Mouse (Mus musculus) skeletal muscle tissue, postnatal 0 days (tissue): ENCODE data around the gene Ccr9. TPM values are rescaled to one million over a fixed set of nuclear protein-coding genes. Genes with fewer than 3 reads are reported as not detected.

Experiments
- polyA plus RNA-seq: library from polyadenylated mRNA; unstranded; fragments of >200 nt; fragmentation: Nextera tagmentation; extraction: Ambion mirVana; gene quantifications from 2 replicates; pipeline ENCODE4 v1.2.1, GENCODE M21; 2015

Ccr9 gene
- polyA plus RNA-seq: 0.10 and 0.17 TPM in 2 replicates

GRCm38 (mm10) chr9:123678327-123679105 lies at the start of gene Ccr9, which contains the start of gene Slc6a20a:
Ccr9 (plus strand) TSS chr9:123678439.
Slc6a20a (minus strand) TSS chr9:123678885.

DNA sequence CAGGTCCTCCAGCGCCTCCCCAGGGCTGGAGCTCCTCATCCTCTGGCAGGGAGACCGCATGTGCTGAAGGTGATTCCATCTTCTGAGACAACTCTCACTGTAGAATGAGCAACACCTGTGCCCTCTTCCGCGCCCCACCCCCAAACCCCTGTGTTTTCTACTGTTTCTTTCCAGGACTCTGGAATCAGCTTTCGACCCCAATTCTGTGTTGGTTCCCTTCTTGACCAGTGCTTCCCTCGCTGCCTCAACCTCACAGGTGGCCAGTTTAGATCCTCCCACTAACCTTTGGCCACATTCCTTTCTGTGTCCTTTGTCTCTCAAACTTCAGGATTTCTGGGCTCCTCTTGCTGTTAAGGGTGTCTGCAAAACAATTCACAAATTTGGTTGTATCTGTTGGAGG lies 46.0 kb upstream of the Ccr9 start, which contains the start of gene Slc6a20b:
TSS of gene Slc6a20b (minus strand) at position 285 of the 400 bp plus-strand sequence.

DNA sequence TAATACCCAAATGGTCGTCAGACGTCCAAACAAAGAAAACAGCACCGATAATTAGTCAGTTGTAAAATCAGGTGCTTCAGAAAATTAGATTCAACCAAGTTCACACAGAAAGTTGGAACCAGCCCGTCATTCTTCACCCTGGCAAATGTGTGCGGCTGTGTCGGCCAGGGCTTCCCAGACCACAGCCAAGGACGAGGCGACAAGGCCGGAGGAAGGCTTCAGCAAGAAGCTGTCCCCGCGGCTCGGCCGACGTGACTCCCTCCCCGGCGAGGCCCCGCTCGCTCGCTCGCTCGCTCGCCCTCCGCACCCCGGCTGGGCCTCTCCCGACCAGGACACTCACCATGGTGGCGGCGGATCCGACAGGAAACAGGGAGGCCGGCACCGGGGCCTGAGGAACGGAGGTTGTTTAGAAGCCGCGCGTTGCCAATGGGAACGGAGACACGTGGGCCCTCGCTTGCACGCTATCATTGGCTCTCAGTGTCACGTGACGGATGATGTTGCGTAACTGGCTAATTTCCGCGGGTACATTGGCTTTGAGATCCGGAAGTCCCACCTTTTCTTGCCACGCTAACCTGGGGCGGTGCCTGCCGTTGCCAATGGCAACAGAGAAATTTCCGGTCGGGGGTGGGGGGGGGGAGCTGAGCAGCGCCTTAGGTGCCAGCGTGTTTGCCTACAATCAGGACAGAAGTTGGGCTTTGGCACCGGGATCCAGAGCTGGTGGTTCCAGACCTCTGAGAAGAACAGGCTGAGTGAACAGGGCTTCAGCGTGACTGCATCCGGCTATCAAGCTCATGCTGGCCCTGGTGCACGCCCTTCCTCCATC lies 39.2 kb downstream of the Ccr9 start, which contains the start of gene Lztfl1:
TSS of gene Lztfl1 (minus strand) at position 512 of the 823 bp plus-strand sequence.

GRCm38 (mm10) chr9:123806267-123806666 lies 128.0 kb downstream of the Ccr9 start, which contains the start of gene Cxcr6:
Cxcr6 (plus strand) TSS chr9:123806475.

Other genes with a start within 250 kb of the Ccr9 start
- 37.7 and 42.5 TPM in 2 replicates for gene Limd1, start 199.7 kb upstream of the Ccr9 start, polyA plus RNA-seq
- 24.0 and 25.9 TPM in 2 replicates for gene Sacm1l, start 148.7 kb upstream of the Ccr9 start, polyA plus RNA-seq
- gene Slc6a20b, start 45.9 kb upstream of the Ccr9 start, polyA plus RNA-seq: 0.10 TPM in 2 replicates
- 0.05 TPM in 1 of 2 replicates, not detected in the other for gene Slc6a20a, start 446 bp downstream of the Ccr9 start, polyA plus RNA-seq
- gene Lztfl1, start 39.3 kb downstream of the Ccr9 start, polyA plus RNA-seq: 36.5 and 37.9 TPM in 2 replicates
- 0.30 and 0.49 TPM in 2 replicates for gene Cxcr6, start 128.0 kb downstream of the Ccr9 start, polyA plus RNA-seq
- gene Fyco1, start 173.5 kb downstream of the Ccr9 start, polyA plus RNA-seq: 29.6 and 39.7 TPM in 2 replicates
- gene Xcr1, start 183.6 kb downstream of the Ccr9 start, polyA plus RNA-seq: 0.19 and 0.24 TPM in 2 replicates